8 mouse cellular contexts compared by ENCODE assay signal in the genomic region with DNA sequence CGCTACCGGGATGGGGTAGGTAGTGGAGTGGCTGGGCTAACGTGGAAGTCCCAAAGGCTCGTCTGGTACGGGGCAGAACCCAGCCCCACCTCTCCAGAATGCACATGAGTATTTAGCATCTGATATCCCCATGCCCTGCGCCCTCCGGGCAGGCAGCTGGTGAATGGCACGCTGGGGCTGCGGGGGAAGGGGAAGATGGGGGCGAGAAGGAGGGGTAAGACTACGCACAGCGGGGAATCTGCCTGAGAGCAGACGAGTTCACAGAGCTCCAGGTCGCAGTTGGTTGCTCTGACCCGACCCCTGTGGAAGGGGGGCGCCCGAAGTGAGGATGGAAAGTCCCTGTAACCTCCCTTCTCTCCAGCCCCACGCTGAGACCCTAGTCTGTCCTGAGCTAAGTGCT. TPM values are rescaled to one million over a fixed set of nuclear protein-coding genes. Genes with fewer than 3 reads are reported as not detected.
DNase-seq lines count a peak whose midpoint lies in the region; ATAC-seq lines count a peak whose summit lies in the region.

No protein-coding gene starts in this region.

- peaks cover 14% of the 10 kb centered on the region for H3K27me3 ChIP-seq in heart, embryonic 16.5 days (ENCODE audit: control insufficient read depth, insufficient read depth, low read length)
- peaks cover 57% of the 10 kb centered on the region for H3K27me3 ChIP-seq in limb, embryonic 10.5 days (ENCODE audit: low read depth, poor library complexity, severe bottlenecking)
- peaks cover 23% of the 10 kb centered on the region for H3K27me3 ChIP-seq in neural tube, embryonic 15.5 days (replicated peaks)

- 1% methylated on average over 18 of the region's 18 CpGs for WGBS in heart, embryonic 16.5 days
- WGBS in limb, embryonic 10.5 days: under 1% methylated on average over 18 of the region's 18 CpGs
- under 1% methylated on average over 17 of the region's 18 CpGs for WGBS in neural tube, embryonic 15.5 days

- intact Hi-C loops in heart, postnatal 25 days (cut with DNase I): no loop called here
- intact Hi-C loops in left cerebral cortex, postnatal 36 days (cut with DNase I): no loop called here

- H3K9ac ChIP-seq in heart, embryonic 16.5 days (ENCODE audit: low read length): peak overlapping the region; percentile 15
- H3K9ac ChIP-seq in neural tube, embryonic 15.5 days (replicated peaks): 0 out of 2 replicates have a peak overlapping the region, but pooled peaks have one; percentile 26

- ATAC-seq in heart, embryonic 16.5 days (replicated peaks; ENCODE audit: extremely low read depth, insufficient read depth, low FRiP score): no peak
- ATAC-seq in neural tube, embryonic 15.5 days (ENCODE audit: low FRiP score): no peak

- peak overlapping the region; percentile 66 for H3K4me2 ChIP-seq in heart, embryonic 16.5 days (ENCODE audit: low read depth, low read length)
- peak overlapping the region; percentile 47 for H3K4me2 ChIP-seq in neural tube, embryonic 15.5 days

- DNase-seq in heart, postnatal 25 days (ENCODE audit: low spot score): no peak
- DNase-seq in embryo, embryonic 9.5 days (ENCODE audit: extremely low spot score): peak; percentile 28
- DNase-seq in limb, embryonic 10.5 days (ENCODE audit: low spot score): peak; percentile 47
- no peak for DNase-seq in left cerebral cortex, postnatal 36 days (ENCODE audit: low spot score in 2 of 2)
- no peak for DNase-seq in testis, postnatal 14 days (ENCODE audit: low spot score)
- no peak for DNase-seq in right cerebral cortex, postnatal 4 days

- H3K4me1 ChIP-seq in heart, embryonic 16.5 days (ENCODE audit: control insufficient read depth, insufficient read depth, low read length): peaks cover 24% of the 10 kb centered on the region
- peaks cover 24% of the 10 kb centered on the region for H3K4me1 ChIP-seq in limb, embryonic 10.5 days
- peaks cover 18% of the 10 kb centered on the region for H3K4me1 ChIP-seq in neural tube, embryonic 15.5 days

- H3K9me3 ChIP-seq in heart, embryonic 16.5 days (replicated peaks; ENCODE audit: control insufficient read depth, low read length): no peaks in the 10 kb centered on the region
- H3K9me3 ChIP-seq in limb, embryonic 10.5 days (replicated peaks): no peaks in the 10 kb centered on the region
- no peaks in the 10 kb centered on the region for H3K9me3 ChIP-seq in neural tube, embryonic 15.5 days (replicated peaks)

- no peaks in the 10 kb centered on the region for H3K36me3 ChIP-seq in heart, embryonic 16.5 days (ENCODE audit: control insufficient read depth, insufficient read depth)
- H3K36me3 ChIP-seq in limb, embryonic 10.5 days: peaks cover 3% of the 10 kb centered on the region
- H3K36me3 ChIP-seq in neural tube, embryonic 15.5 days: peaks cover under 1% of the 10 kb centered on the region; the same call in 1 of the 2 replicates

- no peak overlapping the region for H3K27ac ChIP-seq in heart, embryonic 16.5 days (ENCODE audit: low read length)
- H3K27ac ChIP-seq in limb, embryonic 10.5 days: 0 out of 2 replicates have a peak overlapping the region, but pooled peaks have one; percentile 34
- no peak overlapping the region for H3K27ac ChIP-seq in neural tube, embryonic 15.5 days (replicated peaks)

- H3K4me3 ChIP-seq in heart, embryonic 16.5 days (ENCODE audit: low read length): peak overlapping the region; percentile 35
- H3K4me3 ChIP-seq in limb, embryonic 10.5 days: peak overlapping the region; percentile 41
- 0 out of 2 replicates have a peak overlapping the region, but pooled peaks have one; percentile 1 for H3K4me3 ChIP-seq in neural tube, embryonic 15.5 days (replicated peaks)

RNA-seq across cellular contexts. Expression of a gene that starts 1.0 kb away (rescaled TPM):
- polyA plus RNA-seq in heart, embryonic 16.5 days (2015; fragmentation: Nextera tagmentation; extraction: Ambion mirVana): 3.2 and 4.3 TPM in 2 replicates
- under 1 TPM; 0.81 to 0.87 TPM for total RNA-seq in heart, postnatal 25 days (2021)
- polyA plus RNA-seq in limb, embryonic 10.5 days (2016; fragmentation: Nextera tagmentation; extraction: Ambion mirVana): 2.0 and 2.3 TPM in 2 replicates
- 4.3 and 6.7 TPM in 2 replicates for polyA plus RNA-seq in neural tube, embryonic 15.5 days (2015; fragmentation: Nextera tagmentation; extraction: Ambion mirVana)
- 1 to 10 TPM in 1 of 2 experiments, under 1 TPM in 1; 0.59 to 1.2 TPM for total RNA-seq in left cerebral cortex, postnatal 36 days (2021)

RNA-seq across cellular contexts. Expression of a gene that starts 11.7 kb away (rescaled TPM):
- 1.6 and 4.9 TPM in 2 replicates for polyA plus RNA-seq in heart, embryonic 16.5 days (2015; fragmentation: Nextera tagmentation; extraction: Ambion mirVana)
- total RNA-seq in heart, postnatal 25 days (2021): 10 to 100 TPM; 33.1 to 34.4 TPM
- 7.5 and 9.7 TPM in 2 replicates for polyA plus RNA-seq in limb, embryonic 10.5 days (2016; fragmentation: Nextera tagmentation; extraction: Ambion mirVana)
- polyA plus RNA-seq in neural tube, embryonic 15.5 days (2015; fragmentation: Nextera tagmentation; extraction: Ambion mirVana): 9.7 and 14.1 TPM in 2 replicates
- total RNA-seq in left cerebral cortex, postnatal 36 days (2021): 10 to 100 TPM; 87.8 to 92.9 TPM

RNA-seq across cellular contexts. Expression of a gene that starts 24.5 kb away (rescaled TPM):
- polyA plus RNA-seq in heart, embryonic 16.5 days (2015; fragmentation: Nextera tagmentation; extraction: Ambion mirVana): 0.21 and 0.31 TPM in 2 replicates
- not detected for total RNA-seq in heart, postnatal 25 days (2021)
- 0.18 TPM in 1 of 2 replicates, not detected in the other for polyA plus RNA-seq in limb, embryonic 10.5 days (2016; fragmentation: Nextera tagmentation; extraction: Ambion mirVana)
- 1.7 and 2.6 TPM in 2 replicates for polyA plus RNA-seq in neural tube, embryonic 15.5 days (2015; fragmentation: Nextera tagmentation; extraction: Ambion mirVana)
- total RNA-seq in left cerebral cortex, postnatal 36 days (2021): 1 to 10 TPM in 1 of 2 experiments, under 1 TPM in 1; 0.69 to 1.4 TPM

RNA-seq across cellular contexts. Expression of a gene that starts 30.1 kb away (rescaled TPM):
- 2.0 and 3.9 TPM in 2 replicates for polyA plus RNA-seq in heart, embryonic 16.5 days (2015; fragmentation: Nextera tagmentation; extraction: Ambion mirVana)
- total RNA-seq in heart, postnatal 25 days (2021): not detected
- polyA plus RNA-seq in limb, embryonic 10.5 days (2016; fragmentation: Nextera tagmentation; extraction: Ambion mirVana): not detected in 2 replicates
- 1.9 TPM in 1 of 2 replicates, not detected in the other for polyA plus RNA-seq in neural tube, embryonic 15.5 days (2015; fragmentation: Nextera tagmentation; extraction: Ambion mirVana)
- not detected for total RNA-seq in left cerebral cortex, postnatal 36 days (2021)

RNA-seq across cellular contexts. Expression of a gene that starts 39.3 kb away (rescaled TPM):
- polyA plus RNA-seq in heart, embryonic 16.5 days (2015; fragmentation: Nextera tagmentation; extraction: Ambion mirVana): 76.9 and 81.5 TPM in 2 replicates
- 10 to 100 TPM; 26.6 to 31.8 TPM for total RNA-seq in heart, postnatal 25 days (2021)
- polyA plus RNA-seq in limb, embryonic 10.5 days (2016; fragmentation: Nextera tagmentation; extraction: Ambion mirVana): 44.3 and 50.8 TPM in 2 replicates
- 88.9 and 89.8 TPM in 2 replicates for polyA plus RNA-seq in neural tube, embryonic 15.5 days (2015; fragmentation: Nextera tagmentation; extraction: Ambion mirVana)
- 10 to 100 TPM; 25.5 to 25.9 TPM for total RNA-seq in left cerebral cortex, postnatal 36 days (2021)

Comparison
In these comparisons a context has a peak if more than half of its experiments do, and no peak if none do; other contexts are left out.
1. DNase-seq: peak in embryo, embryonic 9.5 days (single experiment) and limb, embryonic 10.5 days (single experiment); none in heart, postnatal 25 days (single experiment), left cerebral cortex, postnatal 36 days (0 of 2), testis, postnatal 14 days (single experiment) and right cerebral cortex, postnatal 4 days (single experiment).
2. Peak in every context shown above with its lines, with median percentiles within 50 percentile points of each other: H3K4me3 ChIP-seq.